Mouse (Mus musculus) macrophage (primary cell): ENCODE results near the gene Iqch. TPM values are rescaled to one million over a fixed set of nuclear protein-coding genes. Genes with fewer than 3 reads are reported as not detected.
"Not testable (repeated sequence)": the region's sequence is repeated elsewhere in the genome, so short reads cannot be mapped to it uniquely, and the experiment has no call there.

Experiments
- H3K27ac ChIP-seq: fragments of 350-480 bp; formaldehyde crosslinking; 2 replicates; pipeline ENCODE4 v1.9.0; 2021
- H3K36me3 ChIP-seq: fragments of 350-480 bp; formaldehyde crosslinking; 2 replicates; pipeline ENCODE4 v1.9.0; 2021; ENCODE audit errors: inconsistent target
- H3K4me3 ChIP-seq: fragments of 350-480 bp; formaldehyde crosslinking; 2 replicates; pipeline ENCODE4 v1.9.0; 2021; ENCODE audit errors: inconsistent target
- H3K79me2 ChIP-seq: fragments of 350-480 bp; formaldehyde crosslinking; 2 replicates; pipeline ENCODE4 v1.9.0; 2021; ENCODE audit errors: inconsistent target
- WGBS: methylation state at CpG from one replicate; pipeline ENCODE4 v1.1.7; 2026; ENCODE audit warnings: inconsistent platforms; ENCODE audit not compliant: missing documents; 5-methylcytosine and 5-hydroxymethylcytosine counted together
- polyA plus RNA-seq: library from polyadenylated mRNA; stranded (reverse); fragments of 250-400 nt; gene quantifications from 3 replicates; pipeline ENCODE4 v1.2.4, GENCODE M21; 2018; ENCODE audit warnings: inconsistent platforms

The Iqch gene
- polyA plus RNA-seq, 1 experiment from 2014 or later: not detected

DNA sequence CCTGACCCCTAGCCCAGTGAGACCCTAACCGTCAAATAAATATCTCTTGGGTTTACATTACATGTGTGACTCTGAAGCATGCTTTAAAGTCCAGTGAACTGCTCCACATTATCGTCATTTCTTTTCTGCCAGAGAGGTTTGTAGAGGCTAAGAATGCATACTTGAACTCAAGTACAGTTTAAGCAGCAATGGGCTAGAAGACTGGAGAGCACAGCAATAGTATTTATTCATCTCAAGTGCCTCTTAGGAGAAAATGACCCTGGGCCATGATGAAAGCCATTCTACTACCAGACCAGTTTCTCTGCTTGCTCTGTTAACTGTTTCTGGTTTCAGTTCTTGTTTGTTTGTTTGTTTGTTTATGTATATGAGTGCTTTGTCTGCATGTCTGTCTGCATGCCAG is 38.9 kb downstream of the Iqch start:
- Histone ChIP-seq H3K4me3 (no peak overlapping the region), H3K36me3 (no peaks in the 10 kb centered on the region), H3K27ac (no peak overlapping the region), H3K79me2 (no peaks in the 10 kb centered on the region)
- 89% methylated on average over 2 of the region's 2 CpGs for WGBS

- no peak overlapping the region for H3K4me3 ChIP-seq
- H3K79me2 ChIP-seq: no peaks in the 10 kb centered on the region
- H3K27ac ChIP-seq: no peak overlapping the region
- 77% methylated on average over 6 of the region's 8 CpGs for WGBS
- H3K36me3 ChIP-seq: no peaks in the 10 kb centered on the region
Observed at GRCm38 (mm10) chr9:63561931-63562330, 40.4 kb downstream of the Iqch start.

- WGBS: 85% methylated on average over 8 of the region's 8 CpGs
- Histone ChIP-seq H3K36me3 (no peaks in the 10 kb centered on the region), H3K79me2 (no peaks in the 10 kb centered on the region), H3K4me3 (no peak overlapping the region), H3K27ac (no peak overlapping the region)
Observed at GRCm38 (mm10) chr9:63556933-63557332, 45.4 kb downstream of the Iqch start.

DNA sequence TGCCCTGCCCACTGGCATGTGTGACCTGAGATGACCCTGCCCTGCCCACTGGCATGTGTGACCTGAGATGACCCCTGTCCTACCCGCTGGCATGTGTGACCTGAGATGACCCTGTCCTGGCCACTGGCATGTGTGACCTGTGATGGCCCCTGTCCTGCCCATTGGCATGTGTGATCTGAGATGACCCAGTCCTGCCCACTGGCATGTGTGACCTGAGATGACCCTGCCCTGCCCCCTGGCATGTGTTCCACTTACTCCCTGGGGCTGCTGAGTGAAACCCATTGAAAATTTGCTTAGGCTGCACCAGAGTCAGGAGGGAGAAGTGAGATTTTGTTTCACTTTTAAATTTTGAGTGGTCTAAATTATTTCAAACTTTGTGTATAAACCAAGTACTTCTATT is 46.0 kb downstream of the Iqch start:
- no peaks in the 10 kb centered on the region for H3K36me3 ChIP-seq
- WGBS: 90% methylated on average over 1 of the region's 1 CpGs
- H3K27ac ChIP-seq: no peak overlapping the region
- no peak overlapping the region for H3K4me3 ChIP-seq
- no peaks in the 10 kb centered on the region for H3K79me2 ChIP-seq

DNA sequence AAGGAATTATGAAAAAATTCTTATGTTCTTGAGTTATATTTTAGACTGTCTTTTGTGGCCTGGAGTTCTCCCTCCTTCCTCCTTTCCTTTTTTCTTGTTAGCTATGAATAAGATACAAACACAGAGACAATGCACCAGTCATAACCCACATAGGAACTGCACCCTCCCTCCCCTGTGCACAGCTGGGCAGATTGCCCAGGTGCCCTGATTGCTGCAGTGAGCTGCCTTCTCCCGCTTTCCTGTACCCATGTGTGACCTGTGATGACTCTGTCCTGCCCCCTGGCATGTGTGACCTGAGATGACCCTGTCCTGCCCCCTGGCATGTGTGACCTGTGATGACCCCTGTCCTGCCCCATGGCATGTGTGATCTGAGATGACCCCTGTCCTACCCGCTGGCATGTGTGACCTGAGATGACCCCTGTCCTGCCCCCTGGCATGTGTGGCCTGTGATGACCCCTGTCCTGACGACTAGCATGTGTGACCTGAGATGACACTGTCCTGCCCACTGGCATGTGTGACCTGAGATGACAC is 46.8 kb downstream of the Iqch start:
- WGBS: 55% methylated on average over 3 of the region's 3 CpGs

DNA sequence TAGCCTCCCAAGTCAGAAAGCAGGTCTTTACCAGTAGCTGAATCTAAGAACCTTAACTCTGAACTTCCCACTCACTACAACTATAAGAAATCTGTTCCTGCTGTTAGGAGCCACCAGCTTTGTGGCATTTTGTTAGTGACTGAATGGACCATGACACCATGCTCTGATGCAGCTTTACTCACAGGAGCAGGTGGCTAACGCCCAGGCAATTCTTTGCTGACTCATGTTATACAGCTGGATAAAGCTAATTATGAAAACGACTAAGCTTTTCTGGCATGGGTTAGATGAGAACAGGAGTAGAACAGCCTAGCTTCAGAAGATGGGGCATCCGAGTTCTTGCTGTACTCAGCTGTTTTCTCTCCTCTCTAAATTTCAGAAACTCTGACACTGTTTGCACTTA is 48.7 kb downstream of the Iqch start:
- WGBS: 71% methylated on average over 3 of the region's 3 CpGs
- Histone ChIP-seq H3K36me3 (no peaks in the 10 kb centered on the region), H3K4me3 (no peak overlapping the region), H3K27ac (no peak overlapping the region), H3K79me2 (no peaks in the 10 kb centered on the region)

More for the DNA sequence above, 46.8 kb downstream of the Iqch start:
- no peak overlapping the region for H3K27ac ChIP-seq
- no peaks in the 10 kb centered on the region for H3K36me3 ChIP-seq
- H3K4me3 ChIP-seq: no peak overlapping the region
- no peaks in the 10 kb centered on the region for H3K79me2 ChIP-seq

- 92% methylated on average over 6 of the region's 6 CpGs for WGBS
- not testable (repeated sequence) for H3K4me3 ChIP-seq, H3K27ac ChIP-seq, H3K79me2 ChIP-seq, H3K36me3 ChIP-seq
Observed at GRCm38 (mm10) chr9:63550701-63551100, 51.6 kb downstream of the Iqch start.

- Histone ChIP-seq H3K36me3 (no peaks in the 10 kb centered on the region), H3K27ac (no peak overlapping the region), H3K4me3 (no peak overlapping the region), H3K79me2 (no peaks in the 10 kb centered on the region)
- WGBS: 86% methylated on average over 5 of the region's 5 CpGs
Observed at GRCm38 (mm10) chr9:63548966-63549365, 53.3 kb downstream of the Iqch start.

GRCm38 (mm10) chr9:63541926-63542325 is 60.4 kb downstream of the Iqch start:
- Histone ChIP-seq H3K4me3 (no peak overlapping the region), H3K27ac (no peak overlapping the region), H3K79me2 (no peaks in the 10 kb centered on the region), H3K36me3 (no peaks in the 10 kb centered on the region)
- 95% methylated on average over 7 of the region's 7 CpGs for WGBS

GRCm38 (mm10) chr9:63541301-63541700 is 61.0 kb downstream of the Iqch start:
- Histone ChIP-seq H3K4me3 (no peak overlapping the region), H3K36me3 (no peaks in the 10 kb centered on the region), H3K79me2 (no peaks in the 10 kb centered on the region), H3K27ac (no peak overlapping the region)
- WGBS: 94% methylated on average over 7 of the region's 7 CpGs

- WGBS: 74% methylated on average over 4 of the region's 4 CpGs
- Histone ChIP-seq H3K79me2 (no peaks in the 10 kb centered on the region), H3K36me3 (no peaks in the 10 kb centered on the region), H3K4me3 (no peak overlapping the region), H3K27ac (no peak overlapping the region)
Observed at GRCm38 (mm10) chr9:63537489-63537888, 64.8 kb downstream of the Iqch start.

DNA sequence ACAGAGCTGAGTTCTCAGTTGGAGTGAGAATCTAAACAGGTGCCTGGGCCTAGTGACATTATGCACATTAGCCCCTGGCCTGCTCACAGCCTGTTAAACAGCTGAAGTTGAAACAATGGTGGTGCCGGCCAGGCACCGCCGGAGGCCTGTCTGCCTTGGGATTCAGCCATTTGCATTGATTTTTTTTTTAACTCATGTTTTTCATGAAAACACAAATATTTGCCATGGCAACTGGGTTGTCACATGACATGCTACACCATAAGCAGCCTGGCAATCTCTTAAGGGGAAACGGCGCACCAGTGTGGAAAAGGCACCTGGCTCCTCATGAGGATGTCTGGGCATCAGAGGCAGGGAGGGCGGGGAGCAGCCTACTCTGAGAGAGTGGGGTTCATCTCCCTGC is 67.3 kb downstream of the Iqch start:
- over 99% methylated on average over 6 of the region's 6 CpGs for WGBS
- Histone ChIP-seq H3K4me3 (no peak overlapping the region), H3K27ac (no peak overlapping the region), H3K79me2 (no peaks in the 10 kb centered on the region), H3K36me3 (no peaks in the 10 kb centered on the region)

GRCm38 (mm10) chr9:63534371-63534780 is 67.9 kb downstream of the Iqch start:
- 85% methylated on average over 7 of the region's 7 CpGs for WGBS
- Histone ChIP-seq H3K79me2 (no peaks in the 10 kb centered on the region), H3K27ac (no peak overlapping the region), H3K4me3 (no peak overlapping the region), H3K36me3 (no peaks in the 10 kb centered on the region)

GRCm38 (mm10) chr9:63532966-63533711 is 69.2 kb downstream of the Iqch start:
- 82% methylated on average over 9 of the region's 9 CpGs for WGBS
- no peak overlapping the region for H3K27ac ChIP-seq
- no peaks in the 10 kb centered on the region for H3K79me2 ChIP-seq

DNA sequence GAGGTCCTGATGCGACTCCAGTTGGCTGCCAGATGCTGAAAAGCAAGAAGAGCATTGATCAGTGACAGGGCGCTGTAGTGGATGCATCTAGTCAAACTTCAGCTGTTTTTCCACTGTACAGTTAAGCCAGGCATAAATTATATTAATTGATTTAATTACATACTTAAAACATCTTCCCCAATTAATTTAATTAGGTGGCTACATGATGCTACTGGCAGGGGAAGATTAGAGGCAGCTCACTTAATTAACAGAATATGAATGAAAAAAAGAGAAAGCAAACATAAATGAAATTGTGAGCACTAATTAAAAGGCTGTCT is 78.4 kb downstream of the Iqch start:
- H3K4me3 ChIP-seq: no peak overlapping the region
- no peak overlapping the region for H3K27ac ChIP-seq
- H3K79me2 ChIP-seq: no peaks in the 10 kb centered on the region
- 96% methylated on average over 2 of the region's 2 CpGs for WGBS
- no peaks in the 10 kb centered on the region for H3K36me3 ChIP-seq

More at GRCm38 (mm10) chr9:63532966-63533711, 69.2 kb downstream of the Iqch start:
- Histone ChIP-seq H3K36me3 (no peaks in the 10 kb centered on the region), H3K4me3 (no peak overlapping the region)
